Mouse (Mus musculus) embryonic fibroblast, embryonic 13.5 days (primary cell): ENCODE measurements around the gene Gm10309.

Experiments used
- CTCF ChIP-seq: IDR thresholded peaks from 2 replicates; pipeline ENCODE4 v1.5.1; 2011; ENCODE audit warnings: mild to moderate bottlenecking, control low read depth, low read length, moderate library complexity, borderline replicate concordance; ENCODE audit not compliant: insufficient read depth
- POLR2A ChIP-seq: IDR thresholded peaks from 2 replicates; pipeline ENCODE4 v1.6.1; 2011; ENCODE audit warnings: low read depth, mild to moderate bottlenecking, control low read depth, low read length, moderate library complexity

DNA sequence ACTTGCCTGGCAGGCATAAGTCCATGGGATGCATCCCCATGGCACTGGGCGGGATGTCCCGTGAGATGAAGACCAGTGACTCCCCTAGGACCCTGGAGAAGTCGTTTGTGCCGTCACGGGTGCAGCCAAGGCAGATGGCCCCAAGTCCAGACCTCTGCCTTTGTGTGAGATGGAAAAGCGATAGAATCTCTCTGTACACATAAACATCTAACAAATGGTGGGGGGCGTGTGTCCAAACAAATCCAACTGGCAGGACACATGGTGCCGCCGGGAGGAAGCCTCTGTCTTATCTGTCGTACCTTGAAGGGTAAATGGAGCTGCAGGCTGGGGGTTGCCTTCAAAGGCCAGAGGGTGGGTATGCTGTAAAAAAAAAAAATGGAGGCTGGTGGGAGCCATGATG is 46.5 kb upstream of the Gm10309 start:
- TF ChIP-seq CTCF = no peak
- no peak for TF ChIP-seq POLR2A
